Mouse (Mus musculus) left cerebral cortex, adult 18-20 months (tissue): ENCODE data around the gene 9130019O22Rik. TPM values are rescaled to one million over a fixed set of nuclear protein-coding genes. Genes with fewer than 3 reads are reported as not detected.
A peak's percentile ranks its signal among the peaks of the same experiment; 100 is the strongest.
"Not testable (repeated sequence)": the region's sequence is repeated elsewhere in the genome, so short reads cannot be mapped to it uniquely, and the experiment has no call there.

Source experiments
- DNase-seq, 2 experiments: peaks; one replicate each; pipeline ENCODE4 v3.0.0; 2021 to 2022; ENCODE audit warnings: low spot score in 2 of 2, mixed read lengths in 1 of 2
- long read RNA-seq, 2 experiments: library from polyadenylated mRNA; stranded (forward); transcript quantifications; one replicate each; pipeline ENCODE4 v2.0.0; 2021
- total RNA-seq, 2 experiments: library from RNA; stranded (reverse); gene quantifications; 2 replicates each; pipeline ENCODE4 v1.2.3; 2021

The 9130019O22Rik gene
- total RNA-seq, result 1 to 10 TPM; 3.9 to 4.8 TPM
- long read RNA-seq, experiment 1, partial matches to known transcripts, result 0 of 4 reads
- long read RNA-seq, experiment 1, other reads (novel, unspliced or antisense), result 1 of 4 reads
- long read RNA-seq, experiment 2, partial matches to known transcripts, result 1 of 3 reads
- long read RNA-seq, experiment 2, other reads (novel, unspliced or antisense), result 2 of 3 reads

DNA sequence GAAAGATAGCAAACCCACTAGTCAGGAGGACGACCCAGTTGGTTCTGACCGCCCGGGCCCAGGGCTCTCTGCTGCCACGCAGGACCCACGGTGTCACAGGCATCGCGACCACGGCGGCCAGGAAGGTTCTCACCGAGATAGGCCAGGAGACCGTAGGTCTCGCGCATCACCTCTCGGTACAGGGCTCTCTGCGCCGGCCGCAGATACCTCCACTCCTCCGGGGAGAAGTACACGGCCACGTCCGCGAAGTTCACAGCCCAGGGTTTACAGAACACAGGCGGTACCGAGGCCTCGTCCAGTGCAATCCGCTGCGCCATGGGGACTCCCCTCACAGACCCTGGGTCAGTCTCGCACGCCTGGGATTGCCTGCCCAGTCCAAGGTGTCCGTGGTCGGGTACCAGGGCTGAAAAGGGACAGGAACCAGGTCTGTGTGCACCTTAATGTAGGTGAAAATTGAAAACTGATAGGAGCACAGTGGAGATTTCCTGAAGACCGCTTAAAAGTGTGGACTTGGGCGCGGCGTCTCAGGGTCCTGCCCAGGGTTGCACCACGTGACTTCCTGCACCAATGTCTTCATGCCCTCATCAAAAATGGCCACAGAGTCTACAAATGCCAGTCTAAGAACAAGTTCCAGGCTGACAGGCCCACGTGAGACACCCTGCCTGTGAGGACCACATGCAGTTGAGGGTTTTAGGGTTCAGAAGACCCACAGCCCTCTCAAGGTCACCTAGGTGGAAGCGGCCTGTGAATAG is at the start of gene 9130019O22Rik:
9130019O22Rik (minus strand) TSS at position 526 of the 752 bp plus-strand sequence.
- DNase-seq, result peak; percentile 86 to 95

DNA sequence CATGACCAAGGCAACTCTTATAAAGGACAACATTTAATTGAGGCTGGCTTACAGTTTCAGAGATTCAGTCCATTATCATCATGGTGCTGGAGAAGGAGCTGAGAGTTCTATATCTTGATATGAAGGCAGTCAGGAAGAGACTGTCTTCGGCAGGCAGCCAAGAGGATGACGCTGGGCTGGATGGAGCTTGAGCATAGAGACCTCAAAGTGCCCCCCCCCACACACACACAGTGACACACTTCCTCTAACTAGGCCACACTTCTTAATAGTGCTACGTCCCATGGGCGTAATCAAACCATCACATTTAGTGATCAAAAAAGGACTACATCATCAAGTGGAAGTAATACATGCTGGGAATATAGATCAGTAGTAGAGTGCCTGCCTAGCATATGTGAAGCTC is 48.2 kb upstream of the 9130019O22Rik start:
- DNase-seq, result no peak

DNA sequence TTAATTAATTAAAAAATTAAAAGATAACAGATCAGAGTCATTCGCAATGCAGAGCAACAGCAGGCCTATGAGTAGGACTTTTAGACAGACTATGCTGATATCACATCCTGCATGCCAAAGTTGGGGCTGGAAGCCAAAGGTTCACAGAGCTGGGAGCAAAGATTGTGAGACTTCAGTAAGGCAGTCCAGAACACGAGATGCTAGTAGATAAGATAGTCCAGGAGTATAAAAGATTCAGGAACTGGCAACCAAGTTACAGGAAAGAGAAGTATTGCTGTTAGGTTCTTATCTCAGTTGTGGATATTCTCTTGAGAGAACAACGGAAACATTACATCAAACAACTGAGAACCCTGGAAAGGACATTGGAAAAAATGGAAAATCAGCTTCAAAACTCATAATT is 39.4 kb upstream of the 9130019O22Rik start:
- DNase-seq, result no peak

DNA sequence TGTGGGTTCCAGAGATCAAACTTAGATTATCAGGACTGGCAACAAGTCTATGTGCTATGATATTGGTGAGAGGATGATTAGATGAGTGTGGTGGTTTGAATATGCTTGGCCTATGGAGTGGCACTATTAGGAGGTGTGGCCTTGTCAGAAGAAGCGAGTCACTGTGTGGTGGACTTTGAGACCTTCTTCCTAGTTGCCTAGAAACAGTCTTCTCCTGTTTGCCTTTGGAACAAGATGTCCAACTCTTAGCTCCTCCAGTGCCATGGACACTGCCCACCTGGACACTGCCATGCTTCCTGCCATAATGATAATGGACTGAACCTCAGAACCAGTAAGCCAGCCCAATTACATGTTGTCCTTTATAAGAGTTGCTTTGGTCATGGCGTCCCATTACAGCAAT is 38.9 kb upstream of the 9130019O22Rik start:
- no peak for DNase-seq

- DNase-seq, result no peak
Observed at GRCm38 (mm10) chr7:127425291-127425690, 38.3 kb upstream of the 9130019O22Rik start.

DNA sequence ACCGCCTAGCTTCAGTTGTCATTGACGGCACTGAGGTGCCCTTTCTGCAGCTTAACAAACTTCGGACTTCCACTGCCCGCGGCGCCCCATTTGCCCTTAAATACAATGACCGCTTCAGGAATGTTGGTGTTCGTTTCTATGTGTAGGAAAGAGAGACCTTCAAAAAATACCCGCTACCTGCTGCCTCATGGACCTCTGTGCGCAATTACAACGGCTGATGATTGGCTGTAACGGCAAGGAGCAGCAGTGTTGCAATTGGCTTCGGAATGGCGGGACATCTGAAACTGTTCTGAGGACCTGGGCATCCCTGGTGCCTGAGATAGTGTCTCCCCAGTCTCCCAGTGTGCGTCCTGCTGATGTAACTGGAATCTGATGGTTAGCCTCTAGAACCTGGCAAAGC is 35.3 kb upstream of the 9130019O22Rik start:
- DNase-seq, result peak; percentile 34 to 37

DNA sequence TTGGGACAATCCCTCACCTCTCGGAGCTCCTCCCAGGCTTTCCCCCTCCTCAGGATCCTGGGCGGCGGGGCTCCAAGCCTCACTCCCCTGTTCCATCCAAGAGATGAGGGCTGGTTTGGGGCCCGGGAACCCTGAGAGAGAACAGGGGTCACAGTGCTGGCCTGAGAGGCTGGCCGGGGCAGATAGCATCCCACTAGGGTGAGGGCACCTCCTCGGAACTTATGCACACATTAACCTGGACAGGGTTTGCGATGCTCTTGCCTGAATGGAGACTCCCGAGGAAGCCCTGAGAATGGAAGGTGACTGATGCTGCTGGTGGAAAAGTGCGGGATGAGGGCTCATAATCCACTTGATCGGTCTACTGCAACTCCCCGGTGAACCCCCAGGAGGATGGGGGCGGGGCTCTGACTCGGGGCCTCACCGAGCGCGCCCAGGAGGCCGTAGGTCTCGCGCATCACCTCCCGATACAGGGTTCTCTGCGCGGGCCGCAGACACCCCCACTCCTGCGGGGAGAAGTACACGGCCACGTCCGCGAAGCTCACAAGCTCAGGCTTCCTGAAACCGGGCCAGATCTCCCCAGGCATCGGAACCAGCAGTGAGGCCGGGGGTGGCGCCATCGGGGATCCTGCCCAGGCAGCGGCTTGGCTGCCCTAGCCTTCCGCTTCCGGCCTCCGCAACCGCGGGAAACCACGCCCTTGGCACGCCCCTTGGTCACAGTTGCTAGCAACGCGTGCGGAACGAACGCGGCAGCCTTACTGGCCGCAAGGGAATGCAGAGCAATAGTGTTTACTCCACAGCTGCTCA is 34.6 kb upstream of the 9130019O22Rik start, which contains the start of gene Zfp688:
Zfp688 (minus strand) TSS at position 681 of the 804 bp plus-strand sequence.
- peak; percentile 91 to 94 for DNase-seq

DNA sequence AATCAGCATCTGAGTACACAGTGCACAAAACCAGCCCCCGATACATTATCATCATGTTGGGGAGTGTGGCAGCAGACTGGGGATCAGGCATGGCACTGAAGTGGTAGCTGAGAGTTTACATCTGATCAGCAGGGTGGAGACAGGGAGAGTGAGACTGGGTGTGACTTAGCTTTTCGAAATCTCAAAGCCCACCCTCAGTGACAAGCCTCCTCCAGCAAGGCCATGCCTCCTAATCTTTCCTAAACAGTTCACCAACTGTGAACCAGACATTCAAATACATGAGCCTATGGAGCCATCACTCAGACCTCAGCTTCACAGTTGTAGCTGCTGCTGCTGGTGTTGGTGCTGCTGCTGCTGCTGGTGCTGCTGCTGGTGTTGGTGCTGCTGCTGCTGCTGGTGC is 24.5 kb upstream of the 9130019O22Rik start:
- no peak for DNase-seq

- DNase-seq, result peak; percentile 84 to 87
Observed at GRCm38 (mm10) chr7:127406002-127406987, 19.3 kb upstream of the 9130019O22Rik start, which contains the start of gene Zfp764. TSS of gene Zfp764 (minus strand) at chr7:127406822.

DNA sequence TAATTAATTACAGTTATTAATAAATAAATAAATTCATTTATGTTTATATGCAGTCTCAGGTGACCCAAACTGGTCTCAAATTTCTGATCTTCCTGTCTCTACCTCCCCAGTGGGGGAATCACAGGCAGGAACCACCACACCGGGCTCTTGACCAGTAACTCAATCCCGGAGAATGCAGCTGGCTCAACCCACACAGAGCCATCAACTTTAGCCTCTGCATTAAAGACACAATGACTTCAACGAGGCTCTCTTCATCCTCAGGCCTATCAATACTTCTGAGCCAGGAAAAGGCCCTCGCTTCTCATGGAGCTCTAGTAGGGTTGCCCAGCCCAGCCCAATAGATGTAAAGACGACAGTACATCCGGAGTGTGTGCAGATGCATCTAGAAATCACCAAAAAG is 17.1 kb upstream of the 9130019O22Rik start:
- not testable (repeated sequence) for DNase-seq

DNA sequence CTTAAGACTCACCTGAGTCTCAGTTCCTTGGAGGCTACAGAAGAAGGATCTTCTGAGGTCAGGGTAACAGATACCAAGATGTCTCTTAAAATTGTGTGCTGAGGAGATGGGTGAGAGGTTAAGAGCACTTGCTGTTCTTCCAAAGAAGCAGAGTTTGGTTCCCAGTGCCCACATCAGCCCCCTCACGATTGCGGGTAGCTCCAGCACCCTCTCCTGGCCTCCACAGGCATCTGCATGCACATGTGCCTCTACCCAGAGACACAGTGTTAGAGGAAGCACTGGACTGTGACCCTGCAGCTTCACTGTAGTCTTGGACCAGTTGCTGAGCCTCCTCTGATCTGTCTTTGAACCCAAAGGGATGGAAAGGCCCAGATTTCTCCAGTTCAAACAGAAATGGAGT is 16.0 kb upstream of the 9130019O22Rik start:
- DNase-seq, result no peak

DNA sequence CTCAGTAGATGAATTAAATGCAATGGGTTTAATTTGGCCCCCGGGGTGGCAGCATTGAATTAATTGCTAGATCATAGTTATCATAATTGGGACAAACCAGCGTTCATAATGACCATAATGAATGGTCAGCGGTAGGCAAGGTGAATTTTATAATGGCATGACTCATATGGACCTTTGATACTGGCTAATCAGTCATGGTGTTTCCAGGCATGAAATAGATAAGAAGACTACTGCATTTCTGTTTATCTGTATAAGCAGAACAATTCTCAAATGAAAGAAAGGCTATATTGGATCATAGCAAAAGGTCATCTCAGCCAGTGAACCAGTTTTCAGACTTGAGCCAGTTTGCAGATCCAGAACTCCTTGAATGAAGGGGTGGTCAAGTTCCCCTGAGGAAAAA is 13.4 kb upstream of the 9130019O22Rik start:
- DNase-seq, result no peak

DNA sequence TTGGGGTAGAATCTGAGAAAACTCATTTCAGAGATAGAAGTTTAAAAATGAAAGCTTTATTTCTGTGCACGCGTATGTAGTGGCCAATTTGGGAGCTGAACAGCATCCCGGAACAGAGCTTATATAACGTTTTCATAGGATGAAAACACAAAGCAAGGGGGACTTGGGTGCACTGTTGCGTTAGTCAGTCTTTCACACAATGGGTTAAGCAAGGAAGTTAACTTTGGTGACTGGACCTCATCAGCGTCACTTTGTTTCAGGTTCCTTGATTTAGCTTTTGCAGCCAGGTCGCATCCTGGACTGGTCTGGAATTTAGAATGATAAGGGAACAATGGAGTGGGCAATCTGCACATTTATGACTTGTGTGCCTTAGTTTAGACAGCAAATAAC is 7.0 kb upstream of the 9130019O22Rik start:
- no peak for DNase-seq

DNA sequence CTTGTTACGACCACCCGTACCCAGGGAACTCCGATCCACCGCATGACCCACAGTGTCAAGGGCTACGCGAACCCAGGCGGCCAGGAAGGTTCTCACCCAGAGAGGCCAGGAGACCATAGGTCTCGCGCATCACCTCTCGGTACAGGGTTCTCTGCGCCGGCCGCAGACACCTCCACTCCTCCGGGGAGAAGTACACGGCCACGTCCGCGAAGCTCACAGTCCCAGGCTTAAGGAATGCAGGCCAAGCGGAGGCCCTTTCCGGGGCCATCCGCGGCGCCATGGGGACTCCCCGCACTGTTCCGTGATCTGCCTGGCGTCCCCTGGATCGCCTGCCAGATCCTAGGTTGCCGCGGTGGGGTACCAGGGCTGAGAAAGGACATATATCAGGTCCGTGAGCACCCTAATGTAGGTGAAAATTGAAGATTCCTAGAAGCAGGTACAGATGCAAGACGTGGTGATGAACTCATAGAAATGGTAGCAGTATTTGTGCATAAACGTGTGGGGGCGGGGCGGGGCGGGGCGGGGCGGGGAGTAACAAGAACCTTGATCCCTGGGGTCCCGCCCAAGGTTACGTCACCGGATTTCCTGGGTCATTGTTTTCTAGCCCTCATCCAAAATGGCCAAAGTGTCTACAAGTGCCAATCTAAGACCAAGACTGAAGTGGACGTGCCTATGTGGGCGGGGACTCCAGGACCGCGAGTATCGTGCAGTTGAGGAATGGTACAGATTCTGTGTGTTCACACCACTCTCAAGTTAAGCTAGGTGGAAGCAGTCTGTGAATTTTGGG is 6.4 kb upstream of the 9130019O22Rik start, which contains the start of gene E430018J23Rik:
E430018J23Rik (minus strand) TSS at position 473 of the 787 bp plus-strand sequence.
- DNase-seq, result peak; percentile 96 to 97

- DNase-seq, result no peak
Observed at GRCm38 (mm10) chr7:127392251-127392824, 5.4 kb upstream of the 9130019O22Rik start.

- DNase-seq, result no peak
Observed at GRCm38 (mm10) chr7:127391538-127391937, 4.6 kb upstream of the 9130019O22Rik start.

- no peak for DNase-seq
Observed at GRCm38 (mm10) chr7:127390306-127390705, 3.3 kb upstream of the 9130019O22Rik start.

DNA sequence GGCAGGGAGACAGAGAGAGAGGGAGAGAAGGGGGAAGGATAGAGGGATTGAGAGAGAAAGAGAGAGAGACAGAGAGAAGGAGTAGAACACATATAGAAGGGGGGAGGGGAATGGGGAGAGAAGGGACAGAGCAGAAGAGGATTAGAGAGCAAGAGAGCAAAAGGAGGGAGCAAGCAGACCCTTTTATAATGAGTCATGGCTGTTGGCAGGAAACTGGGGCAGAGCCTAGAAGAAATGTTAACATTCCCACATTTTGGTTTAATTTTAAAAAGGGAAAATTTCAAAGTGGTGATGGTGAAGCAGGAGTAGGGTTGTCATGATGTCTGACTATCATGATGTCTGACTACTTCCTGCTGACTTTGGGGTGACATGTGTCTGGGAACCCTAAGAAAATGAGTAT is 1.2 kb upstream of the 9130019O22Rik start:
- DNase-seq, result not testable (repeated sequence)

GRCm38 (mm10) chr7:127385560-127385959 is 1.4 kb downstream of the 9130019O22Rik start:
- not testable (repeated sequence) for DNase-seq
